Mouse (Mus musculus): ENCODE measurements around the gene Cnnm2. TPM values are rescaled to one million over a fixed set of nuclear protein-coding genes. Genes with fewer than 3 reads are reported as not detected.

Cnnm2 gene
- total and polyA plus RNA-seq, 3 experiments, result 4.0 to 10.7 TPM; not detected in 1

GRCm38 (mm10) chr19:46761971-46762290 lies 535 bp downstream of the Cnnm2 start:
- H3K27ac ChIP-seq (ENCODE audit: control insufficient read depth, low read depth, low read length), result peak overlapping the region; percentile 36
- peaks cover 2 to 12% of the 10 kb centered on the region in 2 experiments; a peak in 3 of 4 replicates for H3K27me3 ChIP-seq (ENCODE audit: control insufficient read depth in 1 of 2, insufficient read depth in 2 of 2, low read length in 2 of 2)
- peak overlapping the region; percentile 77 for H3K9ac ChIP-seq (ENCODE audit: control insufficient read depth, low read depth, low read length, poor library complexity, severe bottlenecking)
- H3K4me3 ChIP-seq (ENCODE audit: control insufficient read depth in 1 of 2, insufficient read depth in 1 of 2, low read depth in 2 of 2, low read length in 2 of 2), result peak overlapping the region; percentile 67 to 96
- H3K9me3 ChIP-seq (replicated peaks; ENCODE audit: insufficient read depth, low read length), result no peaks in the 10 kb centered on the region
- no peaks in the 10 kb centered on the region; the same call in 1 of the 2 replicates for H3K79me2 ChIP-seq (ENCODE audit: control insufficient read depth, insufficient read depth, low read length, poor library complexity)
- DNase-seq (ENCODE audit: low read depth, low spot score), result no peak
- TF ChIP-seq SMC3 (IDR thresholded peaks at IDR 0.05; ENCODE audit: low read depth, low read length) (no peak), UBTF (IDR thresholded peaks at IDR 0.05; ENCODE audit: borderline replicate concordance, insufficient read depth, low read depth, low read length) (0 out of 2 replicates have a peak, but pooled peaks have one; percentile 62), EP300 (IDR thresholded peaks at IDR 0.05; ENCODE audit: low read depth in 1 of 2, low read length in 2 of 2) (0 out of 4 replicates have a peak, but pooled peaks of 1 of the 2 experiments have one; percentile 10), HCFC1 (IDR thresholded peaks at IDR 0.05; ENCODE audit: low read depth, low read length) (no peak), ELF1 (IDR thresholded peaks at IDR 0.05; ENCODE audit: low read depth, low read length) (no peak)
- peaks cover 22 to 24% of the 10 kb centered on the region in 2 experiments for H3K4me1 ChIP-seq (ENCODE audit: control insufficient read depth in 1 of 2, insufficient read depth in 2 of 2, low read length in 2 of 2)
- peaks cover 0 to 28% of the 10 kb centered on the region in 2 experiments; a peak in 2 of 4 replicates for H3K36me3 ChIP-seq (ENCODE audit: control insufficient read depth in 1 of 2, insufficient read depth in 2 of 2, low read length in 2 of 2)

DNA sequence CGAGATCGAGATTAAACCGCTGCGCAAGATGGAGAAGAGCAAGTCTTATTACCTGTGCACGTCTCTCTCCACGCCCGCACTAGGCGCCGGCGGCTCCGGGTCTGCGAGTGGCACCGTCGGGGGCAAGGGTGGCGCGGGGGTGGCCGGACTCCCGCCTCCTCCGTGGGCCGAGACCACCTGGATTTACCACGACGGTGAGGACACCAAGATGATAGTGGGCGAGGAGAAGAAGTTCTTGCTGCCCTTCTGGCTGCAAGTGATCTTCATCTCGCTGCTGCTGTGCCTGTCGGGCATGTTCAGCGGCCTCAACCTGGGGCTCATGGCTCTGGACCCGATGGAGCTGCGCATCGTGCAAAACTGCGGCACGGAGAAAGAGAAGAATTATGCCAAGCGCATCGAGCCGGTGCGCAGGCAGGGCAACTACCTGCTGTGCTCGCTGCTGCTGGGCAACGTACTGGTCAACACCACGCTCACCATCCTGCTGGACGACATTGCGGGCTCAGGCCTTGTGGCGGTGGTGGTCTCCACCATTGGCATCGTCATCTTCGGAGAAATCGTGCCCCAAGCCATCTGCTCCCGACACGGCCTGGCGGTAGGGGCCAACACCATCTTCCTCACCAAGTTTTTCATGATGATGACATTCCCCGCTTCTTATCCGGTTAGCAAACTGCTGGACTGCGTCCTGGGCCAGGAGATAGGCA lies 1.0 kb downstream of the Cnnm2 start:
- Histone ChIP-seq H3K36me3 (ENCODE audit: control insufficient read depth in 1 of 2, insufficient read depth in 2 of 2, low read length in 2 of 2) (peaks cover 0 to 30% of the 10 kb centered on the region in 2 experiments; a peak in 2 of 4 replicates), H3K9ac (ENCODE audit: control insufficient read depth, low read depth, low read length, poor library complexity, severe bottlenecking) (peak overlapping the region; percentile 77), H3K27me3 (ENCODE audit: control insufficient read depth in 1 of 2, insufficient read depth in 2 of 2, low read length in 2 of 2) (peaks cover 2 to 12% of the 10 kb centered on the region in 2 experiments; a peak in 3 of 4 replicates), H3K4me1 (ENCODE audit: control insufficient read depth in 1 of 2, insufficient read depth in 2 of 2, low read length in 2 of 2) (peaks cover 23 to 24% of the 10 kb centered on the region in 2 experiments), H3K27ac (ENCODE audit: control insufficient read depth, low read depth, low read length) (no peak overlapping the region), H3K79me2 (ENCODE audit: control insufficient read depth, insufficient read depth, low read length, poor library complexity) (no peaks in the 10 kb centered on the region; the same call in 1 of the 2 replicates), H3K4me3 (ENCODE audit: control insufficient read depth in 1 of 2, insufficient read depth in 1 of 2, low read depth in 2 of 2, low read length in 2 of 2) (peak overlapping the region; percentile 67 to 96), H3K9me3 (replicated peaks; ENCODE audit: insufficient read depth, low read length) (no peaks in the 10 kb centered on the region)
- DNase-seq (ENCODE audit: low read depth, low spot score), result peak; percentile 67
- TF ChIP-seq TCF12 (IDR thresholded peaks at IDR 0.05; ENCODE audit: low read depth, low read length) (0 out of 2 replicates have a peak, but pooled peaks have one; percentile 12), ETS1 (IDR thresholded peaks at IDR 0.05; ENCODE audit: low read depth, low read length) (no peak)

DNA sequence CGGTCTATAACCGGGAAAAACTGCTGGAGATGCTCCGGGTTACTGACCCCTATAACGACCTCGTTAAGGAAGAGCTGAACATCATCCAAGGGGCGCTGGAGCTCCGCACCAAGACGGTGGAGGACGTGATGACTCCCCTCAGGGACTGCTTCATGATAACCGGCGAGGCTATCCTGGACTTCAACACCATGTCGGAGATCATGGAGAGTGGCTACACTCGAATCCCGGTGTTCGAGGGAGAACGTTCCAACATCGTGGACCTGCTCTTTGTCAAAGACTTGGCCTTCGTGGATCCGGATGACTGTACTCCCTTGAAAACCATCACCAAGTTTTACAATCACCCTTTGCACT lies 1.6 kb downstream of the Cnnm2 start:
- peak overlapping the region; percentile 27 for H3K9ac ChIP-seq (ENCODE audit: control insufficient read depth, low read depth, low read length, poor library complexity, severe bottlenecking)
- no peak overlapping the region for H3K27ac ChIP-seq (ENCODE audit: control insufficient read depth, low read depth, low read length)
- peaks cover 0 to 35% of the 10 kb centered on the region in 2 experiments; a peak in 2 of 4 replicates for H3K36me3 ChIP-seq (ENCODE audit: control insufficient read depth in 1 of 2, insufficient read depth in 2 of 2, low read length in 2 of 2)
- peaks cover 2 to 12% of the 10 kb centered on the region in 2 experiments; a peak in 3 of 4 replicates for H3K27me3 ChIP-seq (ENCODE audit: control insufficient read depth in 1 of 2, insufficient read depth in 2 of 2, low read length in 2 of 2)
- peak; percentile 63 for DNase-seq (ENCODE audit: low read depth, low spot score)
- H3K4me1 ChIP-seq (ENCODE audit: control insufficient read depth in 1 of 2, insufficient read depth in 2 of 2, low read length in 2 of 2), result peaks cover 24 to 26% of the 10 kb centered on the region in 2 experiments
- H3K79me2 ChIP-seq (ENCODE audit: control insufficient read depth, insufficient read depth, low read length, poor library complexity), result no peaks in the 10 kb centered on the region; the same call in 1 of the 2 replicates
- TF ChIP-seq POLR2A (IDR thresholded peaks at IDR 0.05; ENCODE audit: control insufficient read depth in 1 of 2, insufficient read depth in 1 of 2, low read depth in 1 of 2, low read length in 2 of 2, poor library complexity in 1 of 2) (0 out of 4 replicates have a peak, but pooled peaks of 1 of the 2 experiments have one; percentile 10), NELFE (IDR thresholded peaks at IDR 0.05; ENCODE audit: low read depth, low read length) (no peak)
- H3K4me3 ChIP-seq (ENCODE audit: control insufficient read depth in 1 of 2, insufficient read depth in 1 of 2, low read depth in 2 of 2, low read length in 2 of 2), result peak overlapping the region; percentile 67 to 96
- no peaks in the 10 kb centered on the region for H3K9me3 ChIP-seq (replicated peaks; ENCODE audit: insufficient read depth, low read length)
